Mouse (Mus musculus): Measurements from ENCODE around the gene Ndufs6.

DNA sequence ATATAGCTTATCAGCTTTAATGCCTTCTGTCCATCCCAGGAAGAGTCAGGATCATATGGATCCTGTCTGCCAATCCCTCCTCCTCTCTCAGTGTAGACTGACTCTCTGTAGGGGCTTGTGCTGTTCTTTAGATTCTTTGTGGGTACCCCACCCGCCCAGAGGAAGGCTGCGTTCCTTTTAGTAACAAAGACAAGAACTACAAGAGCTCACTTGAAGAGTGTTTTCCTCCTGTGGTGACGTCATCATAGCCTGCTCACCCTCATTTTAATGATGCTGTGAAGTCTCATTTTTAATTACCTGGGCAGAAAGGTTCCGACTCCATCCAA is 22.3 kb downstream of the Ndufs6 start:
- no peak for TF ChIP-seq CTCF (IDR thresholded peaks at IDR 0.05; ENCODE audit: control insufficient read depth, insufficient read depth, low read length)
- no peak for TF ChIP-seq POLR2A (IDR thresholded peaks at IDR 0.05; ENCODE audit: borderline replicate concordance, control insufficient read depth, low read depth, low read length)

Measured in bone marrow, adult 2 months (tissue).